Mouse (Mus musculus) kidney, postnatal 0 days (tissue): ENCODE measurements around the gene Plcb1. TPM values are rescaled to one million over a fixed set of nuclear protein-coding genes. Genes with fewer than 3 reads are reported as not detected.

Experiments
- ATAC-seq: fragments of 200-750 bp; cut with Nextera tagmentation; replicated peaks from 2 replicates; pipeline ENCODE4 v1.8.0; 2017; ENCODE audit warnings: low read depth, moderate number of reproducible peaks, moderate TSS enrichment, moderate library complexity; ENCODE audit not compliant: low FRiP score
- DNase-seq: peaks from one replicate; pipeline ENCODE4 v3.0.0-alpha.2; 2016; ENCODE audit warnings: low spot score
- H3K27ac ChIP-seq: fragments of 300-500 bp; sonication (generic); 2 replicates; pipeline ENCODE4 v1.5.1; 2014; ENCODE audit warnings: mild to moderate bottlenecking
- H3K27me3 ChIP-seq: fragments of 300-500 bp; sonication (generic); 2 replicates; pipeline ENCODE4 v1.6.1; 2014; ENCODE audit warnings: low read length, mixed read lengths; ENCODE audit not compliant: insufficient read depth
- H3K36me3 ChIP-seq: fragments of 300-500 bp; sonication (generic); 2 replicates; pipeline ENCODE4 v1.6.1; 2014; ENCODE audit warnings: low read length, mixed read lengths; ENCODE audit not compliant: insufficient read depth
- H3K4me1 ChIP-seq: fragments of 300-500 bp; sonication (generic); replicated peaks from 2 replicates; pipeline ENCODE4 v1.6.1; 2014; ENCODE audit warnings: antibody characterized with exemption, low read length, mixed read lengths; ENCODE audit not compliant: insufficient read depth
- H3K4me2 ChIP-seq: fragments of 300-500 bp; sonication (generic); 2 replicates; pipeline ENCODE4 v1.6.1; 2014; ENCODE audit warnings: mild to moderate bottlenecking, low read length, moderate library complexity, mixed read lengths
- H3K4me3 ChIP-seq: fragments of 300-500 bp; sonication (generic); replicated peaks from 2 replicates; pipeline ENCODE4 v1.5.1; 2014; ENCODE audit warnings: low read depth, low read length
- H3K9ac ChIP-seq: fragments of 300-500 bp; sonication (generic); 2 replicates; pipeline ENCODE4 v1.6.1; 2014; ENCODE audit warnings: low read depth, low read length
- H3K9me3 ChIP-seq: fragments of 300-500 bp; sonication (generic); replicated peaks from 2 replicates; pipeline ENCODE4 v1.6.1; 2016; ENCODE audit warnings: low read length, inconsistent platforms, mixed read lengths
- CTCF ChIP-seq: IDR thresholded peaks from 2 replicates; pipeline ENCODE4 v1.5.1; 2016; ENCODE audit warnings: antibody characterized with exemption, low read depth, mild to moderate bottlenecking, moderate library complexity
- WGBS: fragments of 180-500 bp; shearing (Covaris S2); extraction: QIAGEN DNeasy Blood & Tissue Kit; methylation state at CpG from one replicate; pipeline ENCODE4 v1.1.7; 2014; 5-methylcytosine and 5-hydroxymethylcytosine counted together
- polyA plus RNA-seq: library from polyadenylated mRNA; unstranded; fragments of >200 nt; fragmentation: Nextera tagmentation; extraction: Ambion mirVana; gene quantifications from 2 replicates; pipeline ENCODE4 v1.2.1, GENCODE M21; 2015

The Plcb1 gene
- polyA plus RNA-seq, 1 experiment from 2014 or later = 20.8 TPM

GRCm38 (mm10) chr2:134942039-134942438, 156.2 kb downstream of the Plcb1 start:
- no peaks in the 10 kb centered on the region for H3K27me3 ChIP-seq
- WGBS = 52% methylated on average over 4 of the region's 4 CpGs
- H3K4me3 ChIP-seq = no peak overlapping the region
- H3K4me2 ChIP-seq = no peak overlapping the region
- no peak for DNase-seq
- TF ChIP-seq CTCF = no peak
- no peak overlapping the region for H3K27ac ChIP-seq
- no peak overlapping the region for H3K9ac ChIP-seq
- ATAC-seq = no peak
- peaks cover 6% of the 10 kb centered on the region for H3K4me1 ChIP-seq
- H3K36me3 ChIP-seq = no peaks in the 10 kb centered on the region
- H3K9me3 ChIP-seq = no peaks in the 10 kb centered on the region

GRCm38 (mm10) chr2:134942919-134943318, 157.1 kb downstream of the Plcb1 start:
- DNase-seq = no peak

DNA sequence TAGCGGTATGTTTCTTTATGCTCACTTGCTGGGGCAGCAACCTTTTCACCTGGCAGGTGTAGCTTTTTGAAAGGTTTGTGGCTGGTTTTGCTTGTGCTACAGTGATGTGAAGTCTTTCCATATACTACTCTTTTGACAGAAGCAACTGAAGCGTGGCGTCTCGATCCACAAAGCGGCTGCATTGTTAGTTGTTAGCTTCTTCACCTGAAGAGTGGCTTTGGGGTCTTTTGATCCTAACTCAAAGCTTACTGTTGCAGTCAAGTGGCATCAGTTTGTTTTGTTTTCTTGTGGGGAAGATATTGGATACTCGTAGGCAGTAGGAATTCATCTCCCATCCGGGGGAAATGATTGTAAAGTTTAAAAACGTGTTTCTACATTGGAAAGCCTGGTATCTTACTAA, 160.5 kb downstream of the Plcb1 start:
- Histone ChIP-seq H3K36me3 (no peaks in the 10 kb centered on the region), H3K27ac (no peak overlapping the region), H3K9me3 (no peaks in the 10 kb centered on the region), H3K4me3 (no peak overlapping the region), H3K4me2 (no peak overlapping the region), H3K4me1 (peaks cover 6% of the 10 kb centered on the region), H3K9ac (no peak overlapping the region), H3K27me3 (no peaks in the 10 kb centered on the region)
- TF ChIP-seq CTCF = no peak
- no peak for ATAC-seq
- DNase-seq = no peak
- 47% methylated on average over 8 of the region's 8 CpGs for WGBS

More at GRCm38 (mm10) chr2:134942919-134943318, 157.1 kb downstream of the Plcb1 start:
- no peak for ATAC-seq
- H3K4me1 ChIP-seq = peaks cover 7% of the 10 kb centered on the region
- no peak overlapping the region for H3K9ac ChIP-seq
- H3K4me2 ChIP-seq = no peak overlapping the region
- no peak overlapping the region for H3K27ac ChIP-seq
- no peaks in the 10 kb centered on the region for H3K9me3 ChIP-seq
- 40% methylated on average over 2 of the region's 2 CpGs for WGBS
- H3K4me3 ChIP-seq = no peak overlapping the region
- no peaks in the 10 kb centered on the region for H3K27me3 ChIP-seq
- no peak for TF ChIP-seq CTCF
- H3K36me3 ChIP-seq = no peaks in the 10 kb centered on the region

- Histone ChIP-seq H3K9me3 (no peaks in the 10 kb centered on the region), H3K27me3 (no peaks in the 10 kb centered on the region), H3K9ac (no peak overlapping the region), H3K4me3 (no peak overlapping the region), H3K36me3 (no peaks in the 10 kb centered on the region), H3K27ac (no peak overlapping the region; the same call in 1 of the 2 replicates), H3K4me2 (no peak overlapping the region), H3K4me1 (0 out of 2 replicates have a peak, but pooled peaks cover 2% of the 10 kb centered on the region)
- 33% methylated on average over 1 of the region's 1 CpGs for WGBS
- no peak for TF ChIP-seq CTCF
- peak; percentile 76 for ATAC-seq
- DNase-seq = peak; percentile 70
Measured at GRCm38 (mm10) chr2:134946911-134947310, 161.0 kb downstream of the Plcb1 start.

DNA sequence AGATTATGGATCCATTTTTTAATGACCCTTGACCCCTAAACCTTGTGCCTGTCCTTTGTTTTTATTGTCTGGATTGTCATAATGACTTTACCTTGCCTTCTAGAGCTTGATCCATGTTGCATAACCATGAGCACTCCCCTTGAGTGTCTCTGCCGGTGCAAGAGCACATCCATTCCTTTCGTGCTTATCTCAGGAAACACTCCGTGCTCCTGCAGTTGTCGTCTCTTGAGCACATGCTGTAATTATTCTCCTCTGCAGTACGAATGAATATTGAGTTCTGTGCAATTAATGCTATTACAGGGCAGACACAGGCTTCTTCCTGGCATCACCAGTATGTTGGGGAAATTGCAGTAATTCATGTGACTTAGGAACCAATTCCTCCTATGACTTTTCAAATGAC, 166.2 kb downstream of the Plcb1 start:
- Histone ChIP-seq H3K9me3 (no peaks in the 10 kb centered on the region), H3K36me3 (no peaks in the 10 kb centered on the region), H3K4me3 (no peak overlapping the region), H3K4me1 (0 out of 2 replicates have a peak, but pooled peaks cover under 1% of the 10 kb centered on the region), H3K27ac (no peak overlapping the region), H3K27me3 (no peaks in the 10 kb centered on the region), H3K4me2 (no peak overlapping the region), H3K9ac (no peak overlapping the region)
- no peak for TF ChIP-seq CTCF
- 74% methylated on average over 5 of the region's 5 CpGs for WGBS
- ATAC-seq (no peak), DNase-seq (no peak)

- no peak overlapping the region for H3K9ac ChIP-seq
- no peak for ATAC-seq
Measured at GRCm38 (mm10) chr2:134956436-134956835, 170.6 kb downstream of the Plcb1 start.

DNA sequence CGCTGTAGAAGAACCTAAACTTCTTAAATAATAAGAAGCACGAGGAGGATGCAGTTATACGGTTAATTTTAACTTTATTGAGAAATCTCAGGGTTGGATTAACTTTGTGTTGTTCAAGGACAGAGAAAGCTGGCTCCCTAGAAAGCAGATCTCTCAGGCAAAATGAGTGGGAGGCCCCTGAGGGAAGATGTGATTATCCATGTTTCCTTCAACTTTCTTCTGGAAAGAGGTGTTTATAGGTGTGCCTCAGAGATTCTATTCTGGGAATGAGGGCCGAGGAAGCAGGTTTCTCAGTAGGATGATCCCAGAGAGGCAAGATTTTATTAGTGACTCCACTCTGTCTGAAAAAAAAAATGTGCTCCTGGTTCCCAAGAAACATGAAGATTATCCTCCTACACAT, 180.3 kb downstream of the Plcb1 start:
- no peaks in the 10 kb centered on the region for H3K9me3 ChIP-seq
- no peak for TF ChIP-seq CTCF
- H3K9ac ChIP-seq = no peak overlapping the region
- ATAC-seq = no peak
- no peak overlapping the region for H3K4me2 ChIP-seq
- WGBS = 69% methylated on average over 4 of the region's 4 CpGs
- no peak for DNase-seq
- H3K4me1 ChIP-seq = no peaks in the 10 kb centered on the region
- H3K36me3 ChIP-seq = no peaks in the 10 kb centered on the region
- no peak overlapping the region for H3K4me3 ChIP-seq
- H3K27ac ChIP-seq = no peak overlapping the region
- no peaks in the 10 kb centered on the region for H3K27me3 ChIP-seq

More at GRCm38 (mm10) chr2:134956436-134956835, 170.6 kb downstream of the Plcb1 start:
- no peak for DNase-seq
- 92% methylated on average over 4 of the region's 4 CpGs for WGBS
- no peak overlapping the region for H3K4me3 ChIP-seq
- H3K27ac ChIP-seq = no peak overlapping the region
- H3K4me1 ChIP-seq = no peaks in the 10 kb centered on the region
- H3K36me3 ChIP-seq = no peaks in the 10 kb centered on the region
- H3K4me2 ChIP-seq = no peak overlapping the region
- H3K27me3 ChIP-seq = no peaks in the 10 kb centered on the region
- no peak for TF ChIP-seq CTCF
- H3K9me3 ChIP-seq = no peaks in the 10 kb centered on the region
